Mouse (Mus musculus): ENCODE results near the gene Elovl1. TPM values are rescaled to one million over a fixed set of nuclear protein-coding genes. Genes with fewer than 3 reads are reported as not detected.

Gene Elovl1
- total and polyA plus RNA-seq, 3 experiments: 45.9 to 110 (median 61.1) TPM

GRCm38 (mm10) chr4:118417112-118417797 is 10.6 kb upstream of the Elovl1 start:
- Histone ChIP-seq H3K4me1 (ENCODE audit: control insufficient read depth in 1 of 2, insufficient read depth in 2 of 2) (no peaks in the 10 kb centered on the region), H3K27ac (ENCODE audit: insufficient read depth, low read depth) (no peak overlapping the region), H3K9me3 (replicated peaks; ENCODE audit: low read length) (no peaks in the 10 kb centered on the region), H3K27me3 (replicated peaks) (no peaks in the 10 kb centered on the region), H3K36me3 (replicated peaks in 1 of 2; ENCODE audit: control insufficient read depth in 1 of 2, insufficient read depth in 1 of 2, low read length in 1 of 2) (peaks cover 63 to 83% of the 10 kb centered on the region in 2 experiments), H3K4me3 (replicated peaks in 1 of 3; ENCODE audit: low read depth in 2 of 3, low read length in 2 of 3, poor library complexity in 1 of 3) (no peak overlapping the region), H3K79me2 (replicated peaks; ENCODE audit: control insufficient read depth, extremely low read depth, insufficient read depth, poor library complexity, severe bottlenecking) (no peaks in the 10 kb centered on the region), H3K4me2 (ENCODE audit: insufficient read depth, low read depth, poor library complexity, severe bottlenecking) (no peak overlapping the region), H3K9ac (ENCODE audit: insufficient read depth, low read depth) (no peak overlapping the region)
- in situ Hi-C loops (cut with MboI; ENCODE audit: low pct_ligation_motif_present, low pct_unique_long_range_greater_than_20kb, low sequenced_read_pairs): no loop called here
- dilution Hi-C loops (cut with MboI; ENCODE audit: extremely low pct_ligation_motif_present, extremely low pct_unique_long_range_greater_than_20kb, low sequenced_read_pairs): no loop called here
- DNase-seq (ENCODE audit: extremely low read depth): no peak
- no peak for TF ChIP-seq SMC3 (IDR thresholded peaks at IDR 0.05; ENCODE audit: low read depth, low read length)
- TF ChIP-seq ZMIZ1 (IDR thresholded peaks at IDR 0.05; ENCODE audit: low read depth, low read length): no peak
- TF ChIP-seq TBP (conservative IDR thresholded peaks at IDR 0.05; ENCODE audit: low read depth, low read length): no peak
- TF ChIP-seq ZC3H11A (IDR thresholded peaks at IDR 0.05; ENCODE audit: low read depth, low read length): no peak
- TF ChIP-seq NELFE (IDR thresholded peaks at IDR 0.05; ENCODE audit: low read depth, low read length): no peak
- no peak for TF ChIP-seq BHLHE40 (IDR thresholded peaks at IDR 0.05; ENCODE audit: low read depth, low read length)

DNA sequence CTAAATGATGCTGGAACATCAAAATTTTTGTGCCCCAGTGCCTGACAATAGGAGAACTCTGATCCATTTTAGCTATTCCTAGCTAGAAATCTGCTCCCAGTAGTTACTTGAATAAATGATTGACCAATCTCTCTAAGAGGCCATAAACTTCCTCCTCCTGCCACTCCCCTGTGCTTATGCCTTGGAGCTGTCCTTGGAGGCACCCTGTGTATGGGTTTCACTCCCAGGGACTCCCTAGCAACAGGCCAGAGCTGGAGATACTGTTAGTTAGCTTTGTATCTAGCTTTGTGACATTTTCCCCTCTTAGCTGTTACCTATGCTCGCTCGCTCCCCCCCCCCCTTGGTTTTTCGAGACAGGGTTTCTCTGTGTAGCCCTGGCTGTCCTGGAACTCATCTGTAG is 6.5 kb upstream of the Elovl1 start:
- in situ Hi-C loops (cut with MboI; ENCODE audit: low pct_ligation_motif_present, low pct_unique_long_range_greater_than_20kb, low sequenced_read_pairs): no loop called here
- no peaks in the 10 kb centered on the region for H3K79me2 ChIP-seq (replicated peaks; ENCODE audit: control insufficient read depth, extremely low read depth, insufficient read depth, poor library complexity, severe bottlenecking)

DNA sequence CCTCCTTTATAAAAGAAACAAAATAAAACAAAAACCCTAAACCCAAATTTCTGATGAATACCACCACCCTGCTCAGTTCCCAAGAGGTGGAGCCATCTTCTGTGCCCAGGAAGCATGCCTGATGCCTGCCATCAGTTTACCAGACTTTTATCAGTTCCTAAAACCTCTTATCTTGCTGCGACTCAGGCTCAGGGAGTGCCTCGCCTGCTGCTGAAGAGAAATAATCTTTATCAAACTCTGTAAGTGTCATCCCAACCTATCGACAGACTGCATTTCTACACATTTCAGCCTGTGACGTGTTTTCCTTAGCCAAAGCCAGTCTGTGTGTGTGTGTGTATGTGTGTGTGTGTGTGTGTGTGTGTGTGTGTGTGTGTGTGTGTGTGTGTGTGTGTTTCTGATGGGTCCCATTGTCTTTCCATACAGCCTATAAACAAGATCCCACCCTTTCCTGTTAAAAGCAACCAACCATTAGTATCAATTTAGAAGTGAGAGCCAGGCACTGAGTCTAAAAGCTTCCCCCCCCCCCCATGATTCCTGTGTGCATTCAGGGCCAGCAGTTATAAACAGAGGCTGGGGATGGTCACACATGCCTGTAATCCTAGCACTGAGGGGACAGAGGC is 3.2 kb upstream of the Elovl1 start:
- H3K9ac ChIP-seq (ENCODE audit: insufficient read depth, low read depth): no peak overlapping the region
- no peaks in the 10 kb centered on the region for H3K9me3 ChIP-seq (replicated peaks; ENCODE audit: low read length)
- DNase-seq (ENCODE audit: extremely low read depth): no peak
- peaks cover 16% of the 10 kb centered on the region for H3K79me2 ChIP-seq (replicated peaks; ENCODE audit: control insufficient read depth, extremely low read depth, insufficient read depth, poor library complexity, severe bottlenecking)
- H3K36me3 ChIP-seq (replicated peaks in 1 of 2; ENCODE audit: control insufficient read depth in 1 of 2, insufficient read depth in 1 of 2, low read length in 1 of 2): peaks cover 9 to 19% of the 10 kb centered on the region in 2 experiments
- no peak overlapping the region for H3K27ac ChIP-seq (ENCODE audit: insufficient read depth, low read depth)
- H3K27me3 ChIP-seq (replicated peaks): no peaks in the 10 kb centered on the region
- H3K4me1 ChIP-seq (ENCODE audit: control insufficient read depth in 1 of 2, insufficient read depth in 2 of 2): peaks cover 7 to 24% of the 10 kb centered on the region in 2 experiments
- H3K4me3 ChIP-seq (replicated peaks in 1 of 3; ENCODE audit: low read depth in 2 of 3, low read length in 2 of 3, poor library complexity in 1 of 3): no peak overlapping the region
- dilution Hi-C loops (cut with MboI; ENCODE audit: extremely low pct_ligation_motif_present, extremely low pct_unique_long_range_greater_than_20kb, low sequenced_read_pairs) (no loop called here), in situ Hi-C loops (cut with MboI; ENCODE audit: low pct_ligation_motif_present, low pct_unique_long_range_greater_than_20kb, low sequenced_read_pairs) (no loop called here)
- H3K4me2 ChIP-seq (ENCODE audit: insufficient read depth, low read depth, poor library complexity, severe bottlenecking): no peak overlapping the region
- TF ChIP-seq POLR2AphosphoS2 (IDR thresholded peaks at IDR 0.05; ENCODE audit: low read depth, low read length): no peak
- no peak for TF ChIP-seq NRF1 (IDR thresholded peaks at IDR 0.05; ENCODE audit: low read depth, low read length)
- TF ChIP-seq EP300 (IDR thresholded peaks at IDR 0.05; ENCODE audit: low read length): no peak
- no peak for TF ChIP-seq UBTF (IDR thresholded peaks at IDR 0.05; ENCODE audit: low read depth, low read length)
- TF ChIP-seq KAT2A (IDR thresholded peaks at IDR 0.05; ENCODE audit: insufficient replicate concordance, low read length): no peak

More for the DNA sequence above, 6.5 kb upstream of the Elovl1 start:
- Histone ChIP-seq H3K27ac (ENCODE audit: insufficient read depth, low read depth) (no peak overlapping the region), H3K4me1 (ENCODE audit: control insufficient read depth in 1 of 2, insufficient read depth in 2 of 2) (peaks cover 0 to 7% of the 10 kb centered on the region in 2 experiments; a peak in 1 of 4 replicates), H3K27me3 (replicated peaks) (no peaks in the 10 kb centered on the region), H3K9me3 (replicated peaks; ENCODE audit: low read length) (no peaks in the 10 kb centered on the region), H3K9ac (ENCODE audit: insufficient read depth, low read depth) (no peak overlapping the region), H3K4me3 (replicated peaks in 1 of 3; ENCODE audit: low read depth in 2 of 3, low read length in 2 of 3, poor library complexity in 1 of 3) (no peak overlapping the region), H3K36me3 (replicated peaks in 1 of 2; ENCODE audit: control insufficient read depth in 1 of 2, insufficient read depth in 1 of 2, low read length in 1 of 2) (peaks cover 25 to 45% of the 10 kb centered on the region in 2 experiments), H3K4me2 (ENCODE audit: insufficient read depth, low read depth, poor library complexity, severe bottlenecking) (no peak overlapping the region)
- dilution Hi-C loops (cut with MboI; ENCODE audit: extremely low pct_ligation_motif_present, extremely low pct_unique_long_range_greater_than_20kb, low sequenced_read_pairs): no loop called here
- no peak for TF ChIP-seq CHD2 (IDR thresholded peaks at IDR 0.05; ENCODE audit: low read length)
- DNase-seq (ENCODE audit: extremely low read depth): no peak
